Mouse (Mus musculus) forebrain, embryonic 10.5 days (tissue): ENCODE data around the gene Ddx5. TPM values are rescaled to one million over a fixed set of nuclear protein-coding genes. Genes with fewer than 3 reads are reported as not detected.

Experiments
- DNase-seq: peaks from one replicate; pipeline ENCODE4 v3.0.0-alpha.2; 2017; ENCODE audit warnings: low spot score; ENCODE audit errors: extremely low spot score
- H3K27ac ChIP-seq: fragments of 300-500 bp; sonication (generic); 2 replicates; pipeline ENCODE4 v1.5.1; 2016; ENCODE audit warnings: mild to moderate bottlenecking
- H3K27me3 ChIP-seq: fragments of 300-500 bp; sonication (generic); 2 replicates; pipeline ENCODE4 v1.6.1; 2016; ENCODE audit warnings: mild to moderate bottlenecking; ENCODE audit not compliant: poor library complexity, severe bottlenecking
- H3K36me3 ChIP-seq: fragments of 300-500 bp; sonication (generic); replicated peaks from 2 replicates; pipeline ENCODE4 v1.6.1; 2016; ENCODE audit warnings: mild to moderate bottlenecking, moderate library complexity
- H3K4me1 ChIP-seq: fragments of 300-500 bp; sonication (generic); 2 replicates; pipeline ENCODE4 v1.6.1; 2016
- H3K4me3 ChIP-seq: fragments of 300-500 bp; sonication (generic); 2 replicates; pipeline ENCODE4 v1.5.1; 2016; ENCODE audit warnings: mild to moderate bottlenecking, moderate library complexity
- H3K9me3 ChIP-seq: fragments of 300-500 bp; sonication (generic); 2 replicates; pipeline ENCODE4 v1.6.1; 2016; ENCODE audit warnings: mild to moderate bottlenecking, moderate library complexity
- WGBS: fragments of 180-500 bp; shearing (Covaris S2); methylation state at CpG from one replicate; pipeline ENCODE4 v1.1.7; 2016; 5-methylcytosine and 5-hydroxymethylcytosine counted together
- polyA plus RNA-seq: library from polyadenylated mRNA; unstranded; fragments of >200 nt; fragmentation: Nextera tagmentation; extraction: Ambion mirVana; gene quantifications from 2 replicates; pipeline ENCODE4 v1.2.1, GENCODE M21; 2016

Ddx5 gene
- 311 and 330 TPM in 2 replicates for polyA plus RNA-seq

GRCm38 (mm10) chr11:106788775-106789459, at the start of gene Ddx5, which contains the start of gene Cep95:
Gene Ddx5 (minus strand): TSS chr11:106789185.
Gene Cep95 (plus strand): TSS chr11:106789252.
- Histone ChIP-seq H3K27ac (peak within 1 kb of the TSS; percentile 99), H3K27me3 (no peaks in the 10 kb centered on the region), H3K9me3 (no peaks in the 10 kb centered on the region), H3K4me1 (peaks cover 28% of the 10 kb centered on the region), H3K4me3 (peak within 1 kb of the TSS; percentile 82), H3K36me3 (peaks cover 61% of the 10 kb centered on the region)
- under 1% methylated on average over 58 of the region's 58 CpGs for WGBS
- DNase-seq: peak; percentile 98

- no peaks in the 10 kb centered on the region for H3K4me1 ChIP-seq
- no peak overlapping the region for H3K27ac ChIP-seq
- H3K9me3 ChIP-seq: no peaks in the 10 kb centered on the region
- H3K4me3 ChIP-seq: no peak overlapping the region
- 93% methylated on average over 7 of the region's 7 CpGs for WGBS
- H3K36me3 ChIP-seq: peaks cover 92% of the 10 kb centered on the region
- no peak for DNase-seq
- H3K27me3 ChIP-seq: no peaks in the 10 kb centered on the region
Measured at GRCm38 (mm10) chr11:106828079-106828478, 39.1 kb upstream of the Ddx5 start.

DNA sequence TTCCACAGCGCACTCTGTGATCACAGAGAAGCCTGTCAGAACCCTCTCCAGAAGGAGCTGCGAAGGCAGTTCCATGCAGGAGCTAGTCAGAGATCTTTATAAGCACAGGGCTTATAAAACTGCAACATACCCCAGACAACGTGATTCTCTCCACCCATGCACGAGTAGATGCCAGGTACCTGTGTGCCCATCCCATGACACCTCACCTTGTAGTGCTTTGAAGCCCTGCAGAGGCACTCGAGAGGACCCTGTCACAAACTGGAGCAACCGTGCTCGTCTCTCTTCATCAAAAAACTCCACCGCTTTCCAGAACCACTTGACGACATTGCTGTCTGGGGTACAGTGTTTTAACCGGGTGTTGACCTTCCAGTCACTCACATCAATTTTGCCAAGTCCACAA, 35.4 kb upstream of the Ddx5 start:
- H3K27me3 ChIP-seq: no peaks in the 10 kb centered on the region
- H3K9me3 ChIP-seq: no peaks in the 10 kb centered on the region
- H3K4me1 ChIP-seq: no peaks in the 10 kb centered on the region
- DNase-seq: no peak
- H3K4me3 ChIP-seq: no peak overlapping the region
- H3K27ac ChIP-seq: no peak overlapping the region
- peaks cover 95% of the 10 kb centered on the region for H3K36me3 ChIP-seq
- 95% methylated on average over 10 of the region's 10 CpGs for WGBS

DNA sequence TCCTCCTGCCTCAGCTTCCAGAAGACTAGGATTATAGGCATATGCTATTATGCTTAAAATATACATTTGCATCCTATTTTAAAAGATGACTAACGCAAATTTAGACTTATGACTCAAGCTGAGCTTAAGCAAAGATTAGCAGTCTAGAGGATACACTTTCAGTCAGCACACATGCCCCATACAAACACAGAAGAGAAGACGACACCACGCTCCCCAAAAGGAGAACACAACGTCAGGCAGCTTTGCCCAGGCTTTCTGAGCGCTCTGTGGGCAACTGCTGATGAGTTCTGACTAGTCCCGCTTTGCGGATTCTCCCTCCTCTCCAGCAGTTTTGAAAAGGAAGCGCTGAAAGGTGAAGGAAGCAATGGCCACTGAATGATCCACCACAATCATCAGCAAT, 34.8 kb upstream of the Ddx5 start:
- H3K9me3 ChIP-seq: no peaks in the 10 kb centered on the region
- no peak overlapping the region for H3K4me3 ChIP-seq
- no peaks in the 10 kb centered on the region for H3K4me1 ChIP-seq
- no peak for DNase-seq
- H3K27ac ChIP-seq: no peak overlapping the region
- WGBS: 91% methylated on average over 8 of the region's 8 CpGs
- no peaks in the 10 kb centered on the region for H3K27me3 ChIP-seq
- H3K36me3 ChIP-seq: peaks cover 95% of the 10 kb centered on the region

DNA sequence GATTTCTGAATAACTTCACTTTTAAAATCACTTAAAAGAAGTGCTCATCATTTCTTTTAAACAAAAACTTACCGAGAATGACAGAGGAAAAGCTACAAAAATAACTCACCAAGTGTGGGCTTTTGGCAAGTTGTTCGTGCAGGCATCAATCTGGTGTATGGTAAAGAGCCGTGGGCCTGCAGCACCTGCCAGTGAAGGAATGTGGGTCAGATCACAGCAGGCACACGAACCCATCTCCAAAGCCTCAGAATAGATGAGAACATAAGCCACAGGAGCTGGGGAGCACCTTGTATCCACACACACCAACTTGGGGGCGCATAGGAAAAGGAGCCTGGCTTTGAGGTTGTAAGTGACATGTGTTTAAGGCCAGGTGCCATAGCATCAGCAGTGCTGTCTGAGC, 33.9 kb upstream of the Ddx5 start:
- no peak for DNase-seq
- WGBS: 88% methylated on average over 5 of the region's 5 CpGs
- Histone ChIP-seq H3K27ac (no peak overlapping the region), H3K9me3 (no peaks in the 10 kb centered on the region), H3K4me3 (no peak overlapping the region), H3K36me3 (peaks cover 95% of the 10 kb centered on the region), H3K27me3 (no peaks in the 10 kb centered on the region), H3K4me1 (no peaks in the 10 kb centered on the region)

GRCm38 (mm10) chr11:106822491-106822890, 33.5 kb upstream of the Ddx5 start:
- H3K9me3 ChIP-seq: no peaks in the 10 kb centered on the region
- H3K27ac ChIP-seq: no peak overlapping the region
- DNase-seq: no peak
- no peak overlapping the region for H3K4me3 ChIP-seq
- WGBS: 91% methylated on average over 8 of the region's 8 CpGs
- H3K27me3 ChIP-seq: no peaks in the 10 kb centered on the region
- H3K36me3 ChIP-seq: peaks cover 95% of the 10 kb centered on the region
- no peaks in the 10 kb centered on the region for H3K4me1 ChIP-seq

- H3K36me3 ChIP-seq: peaks cover 95% of the 10 kb centered on the region
- H3K27ac ChIP-seq: no peak overlapping the region
- no peaks in the 10 kb centered on the region for H3K27me3 ChIP-seq
- WGBS: 90% methylated on average over 6 of the region's 6 CpGs
- no peak overlapping the region for H3K4me3 ChIP-seq
- no peak for DNase-seq
- no peaks in the 10 kb centered on the region for H3K4me1 ChIP-seq
- no peaks in the 10 kb centered on the region for H3K9me3 ChIP-seq
Measured at GRCm38 (mm10) chr11:106821397-106821796, 32.4 kb upstream of the Ddx5 start.

DNA sequence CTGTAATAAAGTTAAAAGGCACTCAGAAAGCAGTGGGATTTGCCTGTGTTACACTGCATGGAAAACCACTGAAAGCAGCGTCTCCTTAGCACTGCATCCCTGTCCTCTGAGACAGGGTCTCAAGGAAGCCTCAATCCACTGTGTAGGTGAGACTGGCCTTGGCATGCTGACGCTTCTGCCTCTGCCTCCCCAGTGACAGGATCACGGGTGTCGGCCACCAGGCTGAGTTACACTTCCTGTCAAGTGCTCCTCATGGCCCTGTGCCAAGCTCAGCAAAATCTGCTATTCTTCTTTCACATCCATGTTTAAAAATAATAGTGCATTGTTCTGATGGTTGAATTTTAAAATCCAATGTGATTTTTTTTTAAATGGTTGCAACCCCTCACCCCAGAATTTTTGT, 32.0 kb upstream of the Ddx5 start:
- Histone ChIP-seq H3K27me3 (no peaks in the 10 kb centered on the region), H3K4me3 (no peak overlapping the region), H3K9me3 (no peaks in the 10 kb centered on the region), H3K27ac (no peak overlapping the region), H3K4me1 (no peaks in the 10 kb centered on the region), H3K36me3 (peaks cover 95% of the 10 kb centered on the region)
- 79% methylated on average over 4 of the region's 4 CpGs for WGBS
- no peak for DNase-seq

GRCm38 (mm10) chr11:106820252-106820651, 31.3 kb upstream of the Ddx5 start:
- Histone ChIP-seq H3K36me3 (peaks cover 97% of the 10 kb centered on the region), H3K27me3 (no peaks in the 10 kb centered on the region), H3K27ac (no peak overlapping the region), H3K4me3 (no peak overlapping the region), H3K9me3 (no peaks in the 10 kb centered on the region), H3K4me1 (0 out of 2 replicates have a peak, but pooled peaks cover under 1% of the 10 kb centered on the region)
- 93% methylated on average over 6 of the region's 6 CpGs for WGBS
- no peak for DNase-seq

DNA sequence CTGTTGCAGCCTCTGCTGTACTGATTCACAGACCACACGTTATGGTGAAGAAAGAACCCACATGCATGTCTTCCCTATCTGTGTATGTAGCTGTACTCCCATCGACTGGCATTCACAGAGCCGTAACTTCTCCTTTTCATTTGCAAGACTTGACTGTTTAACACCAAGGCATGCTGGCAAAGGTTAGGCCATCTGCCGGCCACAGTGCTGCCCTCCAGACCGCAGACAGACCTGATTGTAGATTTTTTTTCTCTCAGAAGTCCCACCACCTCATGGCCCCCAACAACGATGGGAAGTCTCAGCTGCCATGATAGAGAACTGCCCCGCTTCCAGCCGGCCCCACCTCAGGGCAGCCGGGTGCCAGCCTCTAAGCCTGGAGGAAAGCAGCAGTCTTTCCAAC, 30.6 kb upstream of the Ddx5 start:
- H3K9me3 ChIP-seq: no peaks in the 10 kb centered on the region
- 95% methylated on average over 9 of the region's 9 CpGs for WGBS
- peaks cover 97% of the 10 kb centered on the region for H3K36me3 ChIP-seq

GRCm38 (mm10) chr11:106818341-106818740, 29.4 kb upstream of the Ddx5 start:
- no peak overlapping the region for H3K27ac ChIP-seq
- no peaks in the 10 kb centered on the region for H3K27me3 ChIP-seq
- DNase-seq: no peak
- no peak overlapping the region for H3K4me3 ChIP-seq
- peaks cover 8% of the 10 kb centered on the region; the same call in 1 of the 2 replicates for H3K4me1 ChIP-seq
- H3K9me3 ChIP-seq: no peaks in the 10 kb centered on the region
- peaks cover 98% of the 10 kb centered on the region for H3K36me3 ChIP-seq
- WGBS: 94% methylated on average over 9 of the region's 9 CpGs

More for the DNA sequence above, 30.6 kb upstream of the Ddx5 start:
- DNase-seq: no peak
- no peak overlapping the region for H3K27ac ChIP-seq
- no peaks in the 10 kb centered on the region for H3K27me3 ChIP-seq
- H3K4me3 ChIP-seq: no peak overlapping the region
- peaks cover 7% of the 10 kb centered on the region; the same call in 1 of the 2 replicates for H3K4me1 ChIP-seq

GRCm38 (mm10) chr11:106817808-106818207, 28.8 kb upstream of the Ddx5 start:
- WGBS: 96% methylated on average over 6 of the region's 6 CpGs
- Histone ChIP-seq H3K9me3 (no peaks in the 10 kb centered on the region), H3K27ac (no peak overlapping the region), H3K27me3 (no peaks in the 10 kb centered on the region), H3K4me1 (peaks cover 8% of the 10 kb centered on the region; the same call in 1 of the 2 replicates), H3K36me3 (peaks cover 98% of the 10 kb centered on the region), H3K4me3 (no peak overlapping the region)
- no peak for DNase-seq

- DNase-seq: no peak
- Histone ChIP-seq H3K4me1 (peaks cover 8% of the 10 kb centered on the region; the same call in 1 of the 2 replicates), H3K36me3 (peaks cover 98% of the 10 kb centered on the region), H3K27me3 (no peaks in the 10 kb centered on the region), H3K4me3 (no peak overlapping the region), H3K9me3 (no peaks in the 10 kb centered on the region), H3K27ac (no peak overlapping the region)
- 90% methylated on average over 3 of the region's 3 CpGs for WGBS
Measured at GRCm38 (mm10) chr11:106817156-106817555, 28.2 kb upstream of the Ddx5 start.
